Mouse (Mus musculus): Measurements from ENCODE around the gene Hcfc2. TPM values are rescaled to one million over a fixed set of nuclear protein-coding genes. Genes with fewer than 3 reads are reported as not detected.

The Hcfc2 gene
- 9.2 TPM for polyA plus RNA-seq (2014; fragmentation: Illumina TruSeq; extraction: RNeasy Lipid Tissue Mini Kit (QIAGEN cat#74804); ENCODE audit: insufficient read depth, low read depth, low replicate concordance)

GRCm38 (mm10) chr10:82695956-82696355 is at the start of gene Hcfc2:
Hcfc2 (plus strand) TSS chr10:82696160.

GRCm38 (mm10) chr10:82690494-82690893 is 5.5 kb upstream of the Hcfc2 start, which contains the start of gene Glt8d2:
Glt8d2 (minus strand) TSS chr10:82690650.

GRCm38 (mm10) chr10:82763840-82764631 is 68.1 kb downstream of the Hcfc2 start, which contains the start of gene Nfyb:
Nfyb (minus strand) TSS chr10:82764144.

Other genes starting within 250 kb of the Hcfc2 start
- gene Gm1553, start 203.5 kb upstream of the Hcfc2 start, polyA plus RNA-seq (2014; fragmentation: Illumina TruSeq; extraction: RNeasy Lipid Tissue Mini Kit (QIAGEN cat#74804); ENCODE audit: insufficient read depth, low read depth, low replicate concordance), result not detected
- 16.9 TPM for gene 1190007I07Rik, start 72.9 kb upstream of the Hcfc2 start, polyA plus RNA-seq (2014; fragmentation: Illumina TruSeq; extraction: RNeasy Lipid Tissue Mini Kit (QIAGEN cat#74804); ENCODE audit: insufficient read depth, low read depth, low replicate concordance)
- 17.1 TPM for gene Tdg, start 66.3 kb upstream of the Hcfc2 start, polyA plus RNA-seq (2014; fragmentation: Illumina TruSeq; extraction: RNeasy Lipid Tissue Mini Kit (QIAGEN cat#74804); ENCODE audit: insufficient read depth, low read depth, low replicate concordance)
- 5.0 TPM for gene Glt8d2, start 5.5 kb upstream of the Hcfc2 start, polyA plus RNA-seq (2014; fragmentation: Illumina TruSeq; extraction: RNeasy Lipid Tissue Mini Kit (QIAGEN cat#74804); ENCODE audit: insufficient read depth, low read depth, low replicate concordance)
- gene Nfyb, start 68.0 kb downstream of the Hcfc2 start, polyA plus RNA-seq (2014; fragmentation: Illumina TruSeq; extraction: RNeasy Lipid Tissue Mini Kit (QIAGEN cat#74804); ENCODE audit: insufficient read depth, low read depth, low replicate concordance), result 13.6 TPM
- 26.5 TPM for gene Txnrd1, start 137.8 kb downstream of the Hcfc2 start, polyA plus RNA-seq (2014; fragmentation: Illumina TruSeq; extraction: RNeasy Lipid Tissue Mini Kit (QIAGEN cat#74804); ENCODE audit: insufficient read depth, low read depth, low replicate concordance)
- not detected for gene Eid3, start 170.5 kb downstream of the Hcfc2 start, polyA plus RNA-seq (2014; fragmentation: Illumina TruSeq; extraction: RNeasy Lipid Tissue Mini Kit (QIAGEN cat#74804); ENCODE audit: insufficient read depth, low read depth, low replicate concordance)